ENCODE assay signal across 8 mouse cellular contexts in genomic region chr17:84958411-84958911, GRCm38 (mm10). TPM values are rescaled to one million over a fixed set of nuclear protein-coding genes. Genes with fewer than 3 reads are reported as not detected.
DNase-seq lines count a peak whose midpoint lies in the region; ATAC-seq and TF ChIP-seq lines count a peak whose summit lies in the region.

No protein-coding gene starts in this region.

- in situ Hi-C loops in CH12.LX (cut with MboI; ENCODE audit: low pct_ligation_motif_present, low pct_unique_long_range_greater_than_20kb, low sequenced_read_pairs): no loop called here

- no peak for DNase-seq in gastrocnemius, adult 2 months
- no peak for DNase-seq in gastrocnemius, postnatal 10 days
- DNase-seq in CH12.LX (ENCODE audit: extremely low read depth): peak; percentile 17
- no peak for DNase-seq in embryonic facial prominence, embryonic 14.5 days (ENCODE audit: low spot score)
- DNase-seq in midbrain, embryonic 11.5 days (ENCODE audit: low spot score, missing footprints): peak; percentile 92
- no peak for DNase-seq in ovary, postnatal 14 days (ENCODE audit: low spot score)

- H3K9ac ChIP-seq in CH12.LX (ENCODE audit: insufficient read depth, low read depth): peak overlapping the region; percentile 89
- H3K9ac ChIP-seq in embryonic facial prominence, embryonic 14.5 days (ENCODE audit: low read depth, low read length): peak overlapping the region; percentile 95
- H3K9ac ChIP-seq in intestine, embryonic 15.5 days: peak overlapping the region; percentile 99
- H3K9ac ChIP-seq in midbrain, embryonic 11.5 days (ENCODE audit: low read length): peak overlapping the region; percentile 95

- intact Hi-C loops in gastrocnemius, adult 2 months (cut with DNase I): loop anchor here (5.0 to 10.0 kb wide), 3 partner anchors 39 to 164 kb away; partner anchors contain the start of gene Lrpprc

- ATAC-seq in embryonic facial prominence, embryonic 14.5 days (ENCODE audit: low read depth): no peak
- ATAC-seq in intestine, embryonic 15.5 days: no peak
- ATAC-seq in midbrain, embryonic 11.5 days (ENCODE audit: low FRiP score): no peak
- ATAC-seq in monocyte, adult 5-6 weeks (replicated peaks; ENCODE audit: insufficient number of reproducible peaks, low FRiP score, low TSS enrichment, poor library complexity, severe bottlenecking): no peak

- H3K4me1 ChIP-seq in CH12.LX (ENCODE audit: control insufficient read depth in 1 of 2, insufficient read depth in 2 of 2): peaks cover 5 to 36% of the 10 kb centered on the region in 2 experiments; a peak in 3 of 4 replicates
- peaks cover 15% of the 10 kb centered on the region for H3K4me1 ChIP-seq in embryonic facial prominence, embryonic 14.5 days (ENCODE audit: control insufficient read depth, insufficient read depth, low read length)
- peaks cover 6% of the 10 kb centered on the region for H3K4me1 ChIP-seq in intestine, embryonic 15.5 days (replicated peaks)
- H3K4me1 ChIP-seq in midbrain, embryonic 11.5 days (ENCODE audit: control insufficient read depth, insufficient read depth, low read length): peaks cover 17% of the 10 kb centered on the region

- H3K4me2 ChIP-seq in CH12.LX (ENCODE audit: insufficient read depth, low read depth, poor library complexity, severe bottlenecking): peak overlapping the region; percentile 83
- H3K4me2 ChIP-seq in embryonic facial prominence, embryonic 14.5 days (ENCODE audit: low read depth, low read length): peak overlapping the region; percentile 68
- H3K4me2 ChIP-seq in intestine, embryonic 15.5 days (replicated peaks): peak overlapping the region; percentile 58
- H3K4me2 ChIP-seq in midbrain, embryonic 11.5 days: peak overlapping the region; percentile 54

- H3K9me3 ChIP-seq in CH12.LX (replicated peaks; ENCODE audit: low read length): no peaks in the 10 kb centered on the region
- no peaks in the 10 kb centered on the region for H3K9me3 ChIP-seq in embryonic facial prominence, embryonic 14.5 days (ENCODE audit: control insufficient read depth, low read length)
- H3K9me3 ChIP-seq in intestine, embryonic 15.5 days: no peaks in the 10 kb centered on the region
- no peaks in the 10 kb centered on the region for H3K9me3 ChIP-seq in midbrain, embryonic 11.5 days (ENCODE audit: control insufficient read depth, low read length)

- WGBS in embryonic facial prominence, embryonic 14.5 days: under 1% methylated on average over 21 of the region's 52 CpGs
- under 1% methylated on average over 52 of the region's 52 CpGs for WGBS in intestine, embryonic 15.5 days
- WGBS in midbrain, embryonic 11.5 days: under 1% methylated on average over 49 of the region's 52 CpGs

- peak overlapping the region; percentile 99 for H3K27ac ChIP-seq in gastrocnemius, adult 2 months
- peak overlapping the region; percentile 45; the same call in 1 of the 2 replicates for H3K27ac ChIP-seq in CH12.LX (ENCODE audit: insufficient read depth, low read depth)
- peak overlapping the region; percentile 91 for H3K27ac ChIP-seq in embryonic facial prominence, embryonic 14.5 days (replicated peaks; ENCODE audit: low read depth, low read length)
- peak overlapping the region; percentile 97 for H3K27ac ChIP-seq in intestine, embryonic 15.5 days
- peak overlapping the region; percentile 78 for H3K27ac ChIP-seq in midbrain, embryonic 11.5 days (ENCODE audit: low read depth, low read length)

- peaks cover 0 to 5% of the 10 kb centered on the region in 2 experiments for H3K36me3 ChIP-seq in CH12.LX (replicated peaks in 1 of 2; ENCODE audit: control insufficient read depth in 1 of 2, insufficient read depth in 1 of 2, low read length in 1 of 2)
- H3K36me3 ChIP-seq in embryonic facial prominence, embryonic 14.5 days (ENCODE audit: control insufficient read depth, insufficient read depth, low read length): no peaks in the 10 kb centered on the region
- H3K36me3 ChIP-seq in intestine, embryonic 15.5 days: no peaks in the 10 kb centered on the region
- no peaks in the 10 kb centered on the region for H3K36me3 ChIP-seq in midbrain, embryonic 11.5 days (ENCODE audit: control insufficient read depth, insufficient read depth, low read length)

- dilution Hi-C loops in CH12.LX (cut with MboI; ENCODE audit: extremely low pct_ligation_motif_present, extremely low pct_unique_long_range_greater_than_20kb, low sequenced_read_pairs): no loop called here

- H3K4me3 ChIP-seq in gastrocnemius, adult 2 months: peak overlapping the region; percentile 91
- H3K4me3 ChIP-seq in CH12.LX (replicated peaks in 1 of 3; ENCODE audit: low read depth in 2 of 3, low read length in 2 of 3, poor library complexity in 1 of 3): peak overlapping the region; percentile 74 to 97 (median 93)
- H3K4me3 ChIP-seq in embryonic facial prominence, embryonic 14.5 days (ENCODE audit: low read depth, low read length): peak overlapping the region; percentile 96
- H3K4me3 ChIP-seq in intestine, embryonic 15.5 days (replicated peaks): peak overlapping the region; percentile 98
- peak overlapping the region; percentile 98 for H3K4me3 ChIP-seq in midbrain, embryonic 11.5 days (ENCODE audit: low read depth, low read length)

- TF ChIP-seq EP300 in CH12.LX (IDR thresholded peaks at IDR 0.05; ENCODE audit: low read length): no peak

- no peak for TF ChIP-seq RAD21 in CH12.LX (IDR thresholded peaks at IDR 0.05; ENCODE audit: low read depth, low read length)

- H3K27me3 ChIP-seq in CH12.LX (replicated peaks): no peaks in the 10 kb centered on the region
- no peaks in the 10 kb centered on the region for H3K27me3 ChIP-seq in embryonic facial prominence, embryonic 14.5 days (replicated peaks; ENCODE audit: control insufficient read depth, insufficient read depth, low read length)
- H3K27me3 ChIP-seq in intestine, embryonic 15.5 days (replicated peaks): no peaks in the 10 kb centered on the region
- H3K27me3 ChIP-seq in midbrain, embryonic 11.5 days (ENCODE audit: control insufficient read depth, insufficient read depth, low read length): no peaks in the 10 kb centered on the region

- no peak for TF ChIP-seq CTCF in gastrocnemius, adult 2 months (IDR thresholded peaks at IDR 0.05)
- no peak for TF ChIP-seq CTCF in CH12.LX (conservative IDR thresholded peaks at IDR 0.05 in 1 of 2, IDR thresholded peaks at IDR 0.05 in 1 of 2; ENCODE audit: low read depth in 2 of 2, low read length in 2 of 2)

- H3K79me2 ChIP-seq in CH12.LX (replicated peaks; ENCODE audit: control insufficient read depth, extremely low read depth, insufficient read depth, poor library complexity, severe bottlenecking): peaks cover 40% of the 10 kb centered on the region

- TF ChIP-seq POLR2A in CH12.LX (IDR thresholded peaks at IDR 0.05; ENCODE audit: low read depth, low read length): no peak

TF ChIP-seq in CH12.LX, 34 proteins besides CTCF, POLR2A, EP300 and RAD21:
- TF ChIP-seq NRF1 (IDR thresholded peaks at IDR 0.05; ENCODE audit: low read depth, low read length) (no peak), UBTF (IDR thresholded peaks at IDR 0.05; ENCODE audit: low read depth, low read length) (peak; percentile 76; the same call in 1 of the 2 replicates), BHLHE40 (IDR thresholded peaks at IDR 0.05; ENCODE audit: low read depth, low read length) (no peak)
TF ChIP-seq in CH12.LX: peak in this region for 1.

RNA-seq across cellular contexts. Expression of gene Ppm1b, which starts 1.9 kb away (rescaled TPM):
- 100 to 1,000 TPM; 165 to 223 TPM for total RNA-seq in gastrocnemius, adult 2 months (2021)
- total RNA-seq in gastrocnemius, postnatal 10 days (2021): 100 to 1,000 TPM; 139 to 151 TPM
- total RNA-seq in CH12.LX (2012; rRNA removed) (33.2 and 37.7 TPM in 2 replicates), CH12.LX (2014; rRNA removed) (39.5 and 39.9 TPM in 2 replicates)
- 47.8 and 49.6 TPM in 2 replicates for polyA plus RNA-seq in CH12.LX (2012; ENCODE audit: insufficient read length, low read depth)
- polyA plus RNA-seq in embryonic facial prominence, embryonic 14.5 days (2014; fragmentation: Nextera tagmentation; extraction: Ambion mirVana): 72.6 and 73.7 TPM in 2 replicates
- 94.5 and 96.6 TPM in 2 replicates for polyA plus RNA-seq in intestine, embryonic 15.5 days (2015; fragmentation: Nextera tagmentation; extraction: Ambion mirVana)
- 99.3 and 102 TPM in 2 replicates for polyA plus RNA-seq in midbrain, embryonic 11.5 days (2014; fragmentation: Nextera tagmentation; extraction: Ambion mirVana)
- total RNA-seq in monocyte, adult 5-6 weeks (2017): 80.5 to 127 TPM (median 94.2 TPM) in 3 replicates

Comparison
In these comparisons a context has a peak if more than half of its experiments do, and no peak if none do; other contexts are left out.
1. DNase-seq: peak in CH12.LX (single experiment) and midbrain, embryonic 11.5 days (single experiment); none in gastrocnemius, adult 2 months (single experiment), gastrocnemius, postnatal 10 days (single experiment), embryonic facial prominence, embryonic 14.5 days (single experiment) and ovary, postnatal 14 days (single experiment).
2. H3K27ac ChIP-seq: peak in every context shown above with its lines; median percentile 99 in gastrocnemius, adult 2 months; 97 in intestine, embryonic 15.5 days; 91 in embryonic facial prominence, embryonic 14.5 days; 78 in midbrain, embryonic 11.5 days; 45 in CH12.LX.
3. Peak in every context shown above with its lines, with median percentiles within 50 percentile points of each other: H3K4me3 ChIP-seq, H3K4me2 ChIP-seq and H3K9ac ChIP-seq.